Mouse (Mus musculus) CH12.LX (cell line): Measurements from ENCODE around the gene Sumo2.
A peak's percentile ranks its signal among the peaks of the same experiment; 100 is the strongest.

Experiments used
- CTCF ChIP-seq, 2 experiments: IDR thresholded peaks in 1 of 2; conservative IDR thresholded peaks in 1 of 2; 2 replicates each; pipeline ENCODE4 v1.5.1; 2011 to 2012; ENCODE audit warnings: low read depth in 2 of 2, low read length in 2 of 2, improper control_type of control experiment in 1 of 2, inconsistent platforms in 1 of 2, mild to moderate bottlenecking in 1 of 2, moderate library complexity in 1 of 2
- E2F4 ChIP-seq: IDR thresholded peaks from 2 replicates; pipeline ENCODE4 v1.6.1; 2011; ENCODE audit warnings: low read depth, low read length, improper control_type of control experiment; ENCODE audit not compliant: insufficient replicate concordance
- EP300 ChIP-seq: IDR thresholded peaks from 2 replicates; pipeline ENCODE4 v1.6.1; 2011; ENCODE audit warnings: low read length, improper control_type of control experiment
- HCFC1 ChIP-seq: IDR thresholded peaks from 2 replicates; pipeline ENCODE4 v1.6.1; 2012; ENCODE audit warnings: low read depth, mild to moderate bottlenecking, inconsistent platforms, low read length, improper control_type of control experiment
- MAZ ChIP-seq: IDR thresholded peaks from 2 replicates; pipeline ENCODE4 v1.6.1; 2012; ENCODE audit warnings: low read depth, mild to moderate bottlenecking, inconsistent platforms, low read length, improper control_type of control experiment, moderate library complexity
- MEF2A ChIP-seq: IDR thresholded peaks from 2 replicates; pipeline ENCODE4 v1.6.1; 2014; ENCODE audit warnings: low read depth, mild to moderate bottlenecking, inconsistent platforms, low read length, improper control_type of control experiment, borderline replicate concordance
- NELFE ChIP-seq: IDR thresholded peaks from 2 replicates; pipeline ENCODE4 v1.6.1; 2011; ENCODE audit warnings: low read depth, low read length, improper control_type of control experiment
- POLR2A ChIP-seq: IDR thresholded peaks from 2 replicates; pipeline ENCODE4 v1.6.1; 2011; ENCODE audit warnings: low read depth, mild to moderate bottlenecking, improper control_type of control experiment, low read length
- RCOR1 ChIP-seq: conservative IDR thresholded peaks from 2 replicates; pipeline ENCODE4 v1.6.1; 2012; ENCODE audit warnings: low read depth, mild to moderate bottlenecking, inconsistent platforms, low read length, improper control_type of control experiment
- TBP ChIP-seq: conservative IDR thresholded peaks from 2 replicates; pipeline ENCODE4 v1.6.1; 2011; ENCODE audit warnings: low read depth, low read length, improper control_type of control experiment
- TCF12 ChIP-seq: IDR thresholded peaks from 2 replicates; pipeline ENCODE4 v1.6.1; 2014; ENCODE audit warnings: low read depth, mild to moderate bottlenecking, inconsistent platforms, low read length, improper control_type of control experiment
- USF1 ChIP-seq: IDR thresholded peaks from 2 replicates; pipeline ENCODE4 v1.6.1; 2014; ENCODE audit warnings: low read depth, mild to moderate bottlenecking, inconsistent platforms, low read length, improper control_type of control experiment
- ZKSCAN1 ChIP-seq: IDR thresholded peaks from 2 replicates; pipeline ENCODE4 v1.6.1; 2012; ENCODE audit warnings: low read depth, inconsistent platforms, low read length, improper control_type of control experiment, borderline replicate concordance
- ZMIZ1 ChIP-seq: IDR thresholded peaks from 2 replicates; pipeline ENCODE4 v1.6.1; 2012; ENCODE audit warnings: low read depth, mild to moderate bottlenecking, inconsistent platforms, low read length, improper control_type of control experiment

- TF ChIP-seq CTCF (conservative IDR thresholded peaks at IDR 0.05 in 1 of 2, IDR thresholded peaks at IDR 0.05 in 1 of 2; ENCODE audit: low read depth in 2 of 2, low read length in 2 of 2) (no peak), ZMIZ1 (no peak), USF1 (no peak), POLR2A (no peak), MEF2A (0 out of 2 replicates have a peak, but pooled peaks have one; percentile 22), ZKSCAN1 (no peak), TCF12 (peak; percentile 94), E2F4 (no peak), EP300 (peak; percentile 63; the same call in 1 of the 2 replicates), HCFC1 (no peak), NELFE (no peak; the same call in 1 of the 2 replicates), MAZ (no peak), TBP (no peak), RCOR1 (no peak)
Observed at GRCm38 (mm10) chr11:115508061-115508460, 28.0 kb downstream of the Sumo2 start.
